Mouse (Mus musculus): ENCODE measurements around the gene Cmya5. TPM values are rescaled to one million over a fixed set of nuclear protein-coding genes. Genes with fewer than 3 reads are reported as not detected.

Gene Cmya5
- polyA plus RNA-seq, 1 experiment from 2014 or later: 0.56 TPM

DNA sequence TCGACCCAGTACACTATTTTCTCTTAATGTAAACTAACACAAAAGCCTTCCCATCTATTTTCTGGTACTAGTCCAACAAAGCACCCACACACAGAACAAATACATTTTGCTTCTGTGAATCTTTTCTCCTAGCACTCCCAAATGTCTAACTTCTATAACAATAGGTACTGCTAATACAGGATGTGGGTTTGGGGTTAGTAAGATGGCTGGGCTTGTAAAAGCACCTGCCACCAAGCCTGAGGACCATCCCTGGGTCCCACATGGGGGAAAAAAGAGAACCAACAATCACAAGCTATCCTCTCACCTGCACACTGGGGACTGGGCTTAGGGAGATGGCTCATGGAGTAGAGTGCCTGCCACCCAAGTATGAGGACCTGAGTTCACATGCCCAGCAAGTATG, 8.8 kb upstream of the Cmya5 start:
- no peak overlapping the region for H3K4me2 ChIP-seq
- no peak overlapping the region for H3K4me3 ChIP-seq
- WGBS: 85% methylated on average over 1 of the region's 1 CpGs
- H3K36me3 ChIP-seq: peaks cover 13% of the 10 kb centered on the region
- H3K9me3 ChIP-seq: no peaks in the 10 kb centered on the region
- H3K9ac ChIP-seq: no peak overlapping the region
- ATAC-seq (ENCODE audit: insufficient number of reproducible peaks, low FRiP score, low TSS enrichment, low read depth): no peak
- H3K4me1 ChIP-seq: no peaks in the 10 kb centered on the region
- H3K27ac ChIP-seq: no peak overlapping the region
- no peaks in the 10 kb centered on the region for H3K27me3 ChIP-seq

DNA sequence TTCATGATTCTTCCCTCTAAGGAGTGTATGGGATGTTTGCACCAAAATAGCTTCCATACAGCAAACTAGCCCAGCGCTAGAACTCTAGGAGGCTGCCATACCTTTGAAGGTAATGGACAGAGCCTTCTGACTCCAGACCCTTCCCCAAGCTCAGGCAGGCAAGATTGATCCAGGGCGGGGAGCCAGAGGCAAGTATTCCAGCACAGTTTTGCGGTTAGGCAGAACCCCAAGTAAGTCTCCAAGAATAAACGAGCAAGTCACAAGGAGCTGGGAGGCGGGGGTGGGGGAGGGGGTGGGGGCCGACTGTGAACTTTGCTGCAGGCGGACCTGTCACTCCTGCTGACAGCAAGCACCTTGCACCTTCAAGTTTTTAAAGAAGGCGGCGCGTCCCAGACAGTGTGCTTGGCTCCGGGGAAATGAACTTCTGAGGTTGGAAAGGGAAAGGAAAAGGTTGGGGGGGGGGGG, 673 bp downstream of the Cmya5 start:
- peaks cover 13% of the 10 kb centered on the region for H3K4me1 ChIP-seq
- peak overlapping the region; percentile 55 for H3K4me3 ChIP-seq
- WGBS: 16% methylated on average over 11 of the region's 11 CpGs
- no peaks in the 10 kb centered on the region for H3K27me3 ChIP-seq
- H3K9me3 ChIP-seq: no peaks in the 10 kb centered on the region
- H3K9ac ChIP-seq: peak overlapping the region; percentile 35; the same call in 1 of the 2 replicates
- peak overlapping the region; percentile 91 for H3K4me2 ChIP-seq
- H3K36me3 ChIP-seq: peaks cover 4% of the 10 kb centered on the region; the same call in 1 of the 2 replicates
- H3K27ac ChIP-seq: peak overlapping the region; percentile 87
- peak; percentile 20; the same call in 1 of the 2 replicates for ATAC-seq (ENCODE audit: insufficient number of reproducible peaks, low FRiP score, low TSS enrichment, low read depth)

DNA sequence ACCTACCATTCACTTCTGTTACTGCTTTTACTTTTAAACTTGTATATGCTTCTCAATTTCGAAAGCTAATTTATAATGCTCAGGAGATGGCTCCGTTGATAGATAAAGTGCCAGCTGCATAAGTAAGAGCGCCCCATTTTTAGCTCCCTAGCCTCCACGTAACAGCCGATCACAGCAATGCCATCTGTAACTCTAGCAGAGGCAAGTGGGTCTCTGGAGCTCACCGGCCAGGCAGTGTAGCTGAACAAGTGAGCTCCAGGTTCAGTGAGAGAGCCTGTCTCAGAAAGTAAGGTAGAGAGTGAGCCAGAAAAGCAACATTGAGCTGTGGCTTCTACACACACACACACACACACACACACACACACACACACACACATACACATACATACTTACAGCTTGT, 3.3 kb downstream of the Cmya5 start:
- Histone ChIP-seq H3K9me3 (no peaks in the 10 kb centered on the region), H3K4me3 (no peak overlapping the region), H3K4me2 (no peak overlapping the region), H3K36me3 (0 out of 2 replicates have a peak, but pooled peaks cover 3% of the 10 kb centered on the region), H3K27me3 (no peaks in the 10 kb centered on the region), H3K9ac (no peak overlapping the region), H3K27ac (no peak overlapping the region), H3K4me1 (peaks cover 17% of the 10 kb centered on the region)
- ATAC-seq (ENCODE audit: insufficient number of reproducible peaks, low FRiP score, low TSS enrichment, low read depth): no peak
- WGBS: 90% methylated on average over 6 of the region's 6 CpGs

GRCm38 (mm10) chr13:93138059-93138458, 6.5 kb downstream of the Cmya5 start:
- Histone ChIP-seq H3K4me3 (no peak overlapping the region), H3K27me3 (no peaks in the 10 kb centered on the region), H3K36me3 (no peaks in the 10 kb centered on the region), H3K27ac (no peak overlapping the region), H3K9me3 (no peaks in the 10 kb centered on the region), H3K4me1 (peaks cover 4% of the 10 kb centered on the region; the same call in 1 of the 2 replicates), H3K4me2 (no peak overlapping the region), H3K9ac (no peak overlapping the region)
- ATAC-seq (ENCODE audit: insufficient number of reproducible peaks, low FRiP score, low TSS enrichment, low read depth): no peak
- WGBS: 33% methylated on average over 1 of the region's 1 CpGs

DNA sequence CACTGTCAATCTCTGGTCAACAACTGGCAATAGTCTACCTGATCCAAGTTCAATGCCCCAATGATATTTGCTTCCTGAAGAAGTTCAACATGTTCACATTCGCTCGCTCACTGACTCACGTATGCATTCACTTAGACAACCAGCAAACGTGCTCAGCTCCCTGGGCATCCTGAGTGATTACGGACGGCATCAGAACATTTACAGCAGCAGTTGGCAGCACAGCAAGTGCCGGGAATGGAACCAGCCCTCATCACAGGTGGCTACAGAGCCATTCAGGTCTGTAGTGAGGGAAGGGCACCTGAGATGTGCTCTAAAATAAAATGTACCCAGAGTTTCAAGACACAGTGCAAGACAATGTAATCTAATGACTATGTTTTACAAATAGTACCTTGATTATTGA, 7.4 kb downstream of the Cmya5 start:
- H3K27me3 ChIP-seq: no peaks in the 10 kb centered on the region
- WGBS: 78% methylated on average over 7 of the region's 7 CpGs
- no peak overlapping the region for H3K4me2 ChIP-seq
- no peaks in the 10 kb centered on the region for H3K9me3 ChIP-seq
- H3K9ac ChIP-seq: no peak overlapping the region
- H3K4me1 ChIP-seq: peaks cover 4% of the 10 kb centered on the region; the same call in 1 of the 2 replicates
- no peak for ATAC-seq (ENCODE audit: insufficient number of reproducible peaks, low FRiP score, low TSS enrichment, low read depth)
- no peaks in the 10 kb centered on the region for H3K36me3 ChIP-seq
- no peak overlapping the region for H3K27ac ChIP-seq
- H3K4me3 ChIP-seq: no peak overlapping the region

- Histone ChIP-seq H3K4me3 (no peak overlapping the region), H3K27me3 (no peaks in the 10 kb centered on the region), H3K4me1 (peaks cover 4% of the 10 kb centered on the region; the same call in 1 of the 2 replicates), H3K27ac (no peak overlapping the region), H3K9ac (no peak overlapping the region), H3K4me2 (no peak overlapping the region), H3K36me3 (no peaks in the 10 kb centered on the region), H3K9me3 (no peaks in the 10 kb centered on the region)
- WGBS: 97% methylated on average over 1 of the region's 1 CpGs
- no peak for ATAC-seq (ENCODE audit: insufficient number of reproducible peaks, low FRiP score, low TSS enrichment, low read depth)
Observed at GRCm38 (mm10) chr13:93136251-93136650, 8.3 kb downstream of the Cmya5 start.

DNA sequence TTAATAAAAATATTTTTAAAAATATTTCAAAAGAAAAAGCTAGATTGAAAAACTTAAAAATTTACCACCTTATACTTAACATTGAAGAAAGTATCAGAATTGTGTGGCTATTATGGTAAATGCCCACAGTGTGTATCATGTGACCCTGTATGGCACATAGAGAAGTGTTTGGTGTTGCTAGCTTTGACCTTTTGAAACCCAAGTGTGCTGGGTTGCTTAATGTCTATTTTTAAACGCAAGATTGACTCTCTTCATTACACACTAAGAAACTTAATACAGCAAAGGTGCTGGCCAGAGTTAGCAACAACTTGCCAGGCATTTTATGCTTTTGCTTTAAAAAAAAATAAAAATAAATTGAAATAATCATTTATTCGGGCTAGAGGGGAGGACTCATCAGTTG, 9.0 kb downstream of the Cmya5 start:
- H3K9me3 ChIP-seq: no peaks in the 10 kb centered on the region

GRCm38 (mm10) chr13:93130674-93131073, 13.8 kb downstream of the Cmya5 start:
- no peaks in the 10 kb centered on the region for H3K36me3 ChIP-seq
- H3K4me3 ChIP-seq: no peak overlapping the region
- H3K4me1 ChIP-seq: no peaks in the 10 kb centered on the region
- no peak overlapping the region for H3K9ac ChIP-seq
- no peak overlapping the region for H3K27ac ChIP-seq
- H3K27me3 ChIP-seq: no peaks in the 10 kb centered on the region
- H3K4me2 ChIP-seq: no peak overlapping the region
- no peak for ATAC-seq (ENCODE audit: insufficient number of reproducible peaks, low FRiP score, low TSS enrichment, low read depth)
- no peaks in the 10 kb centered on the region for H3K9me3 ChIP-seq
- WGBS: 80% methylated on average over 3 of the region's 3 CpGs

More for the DNA sequence above, 9.0 kb downstream of the Cmya5 start:
- peaks cover 4% of the 10 kb centered on the region; the same call in 1 of the 2 replicates for H3K4me1 ChIP-seq
- no peak overlapping the region for H3K27ac ChIP-seq
- H3K36me3 ChIP-seq: no peaks in the 10 kb centered on the region
- no peak overlapping the region for H3K4me2 ChIP-seq
- no peaks in the 10 kb centered on the region for H3K27me3 ChIP-seq
- H3K4me3 ChIP-seq: no peak overlapping the region
- H3K9ac ChIP-seq: no peak overlapping the region
- no peak for ATAC-seq (ENCODE audit: insufficient number of reproducible peaks, low FRiP score, low TSS enrichment, low read depth)
- 74% methylated on average over 2 of the region's 2 CpGs for WGBS

DNA sequence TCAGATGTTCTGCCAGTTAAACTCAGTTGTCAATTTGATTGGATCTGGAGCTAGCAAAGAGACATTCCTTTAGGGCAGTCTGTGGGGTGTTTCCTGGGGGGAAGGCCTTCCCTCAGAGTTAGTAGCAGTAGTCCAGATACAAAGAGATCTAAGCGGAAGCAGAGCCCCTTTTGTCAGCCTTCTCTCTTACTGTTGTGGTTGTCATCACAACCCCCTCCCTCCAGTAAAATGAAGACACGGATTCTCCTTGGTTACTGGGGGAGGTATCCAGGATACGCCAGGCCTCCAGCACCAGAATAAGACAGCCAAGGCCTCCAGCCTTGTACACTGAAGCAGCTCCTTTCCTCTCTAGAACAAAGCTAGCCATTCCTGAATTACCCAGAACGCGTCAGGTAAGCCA, 15.6 kb downstream of the Cmya5 start:
- Histone ChIP-seq H3K4me1 (no peaks in the 10 kb centered on the region), H3K4me2 (no peak overlapping the region), H3K9ac (no peak overlapping the region), H3K9me3 (no peaks in the 10 kb centered on the region), H3K27ac (no peak overlapping the region), H3K36me3 (no peaks in the 10 kb centered on the region), H3K4me3 (no peak overlapping the region), H3K27me3 (no peaks in the 10 kb centered on the region)
- no peak for ATAC-seq (ENCODE audit: insufficient number of reproducible peaks, low FRiP score, low TSS enrichment, low read depth)
- 83% methylated on average over 5 of the region's 5 CpGs for WGBS

DNA sequence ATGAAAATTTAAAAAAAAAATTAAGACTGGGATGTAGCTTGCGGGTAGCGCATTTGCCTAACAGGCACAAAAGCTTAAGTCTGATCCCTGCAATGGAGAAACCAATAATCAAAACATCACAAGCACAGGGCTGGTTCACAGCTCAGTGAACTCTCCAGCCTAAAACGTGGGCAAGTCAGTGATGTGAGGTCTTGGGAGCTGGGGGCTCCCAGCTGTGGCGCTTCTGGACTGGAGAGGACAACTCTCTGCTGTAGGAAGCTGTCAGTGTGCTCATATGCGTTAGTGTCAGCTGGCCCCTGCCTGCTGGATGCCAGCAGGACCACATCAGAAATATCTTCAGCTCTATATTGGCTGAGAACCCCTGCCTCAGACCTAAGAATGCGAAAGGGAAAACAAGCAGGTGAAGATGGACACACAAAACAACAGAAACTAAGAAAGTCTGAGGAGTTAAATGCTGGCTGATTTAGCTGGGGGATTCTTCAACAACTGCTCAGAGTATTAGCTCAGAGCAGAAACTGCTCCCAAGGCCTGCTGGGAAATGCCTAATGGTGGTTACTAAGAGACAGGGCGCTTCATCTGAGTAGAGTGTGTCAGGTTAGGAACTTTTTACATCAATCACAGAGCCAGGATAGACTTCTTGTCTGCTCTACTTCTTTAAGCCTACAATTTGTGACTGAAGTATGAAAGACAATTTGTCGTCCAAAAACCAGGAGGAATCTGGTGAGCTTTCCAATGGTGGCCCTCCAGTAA, 16.2 kb downstream of the Cmya5 start:
- no peak overlapping the region for H3K27ac ChIP-seq
- no peak for ATAC-seq (ENCODE audit: insufficient number of reproducible peaks, low FRiP score, low TSS enrichment, low read depth)
- no peak overlapping the region for H3K9ac ChIP-seq
- H3K27me3 ChIP-seq: no peaks in the 10 kb centered on the region
- no peaks in the 10 kb centered on the region for H3K36me3 ChIP-seq
- no peaks in the 10 kb centered on the region for H3K9me3 ChIP-seq
- 74% methylated on average over 8 of the region's 8 CpGs for WGBS
- no peaks in the 10 kb centered on the region for H3K4me1 ChIP-seq
- no peak overlapping the region for H3K4me3 ChIP-seq
- no peak overlapping the region for H3K4me2 ChIP-seq

DNA sequence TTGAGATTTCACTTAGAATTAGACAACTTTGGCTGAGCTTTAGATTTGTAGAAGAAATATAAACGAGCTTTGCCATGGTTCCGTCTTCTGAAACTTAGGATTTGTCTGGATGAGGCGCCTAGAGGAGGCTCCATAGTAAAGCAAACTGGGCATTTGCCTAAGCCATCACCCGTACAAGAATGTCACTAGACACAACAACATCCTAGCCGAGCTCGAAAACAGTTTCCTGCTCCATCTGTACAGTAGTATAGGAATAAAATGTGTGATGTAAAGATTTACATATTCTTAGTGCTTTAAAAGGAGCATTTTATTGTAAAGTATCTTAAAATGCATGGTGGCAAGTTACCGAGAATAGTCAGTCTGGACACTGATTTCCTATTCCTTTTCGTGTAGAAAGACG, 22.2 kb downstream of the Cmya5 start:
- WGBS: 91% methylated on average over 9 of the region's 9 CpGs
- no peaks in the 10 kb centered on the region for H3K9me3 ChIP-seq

DNA sequence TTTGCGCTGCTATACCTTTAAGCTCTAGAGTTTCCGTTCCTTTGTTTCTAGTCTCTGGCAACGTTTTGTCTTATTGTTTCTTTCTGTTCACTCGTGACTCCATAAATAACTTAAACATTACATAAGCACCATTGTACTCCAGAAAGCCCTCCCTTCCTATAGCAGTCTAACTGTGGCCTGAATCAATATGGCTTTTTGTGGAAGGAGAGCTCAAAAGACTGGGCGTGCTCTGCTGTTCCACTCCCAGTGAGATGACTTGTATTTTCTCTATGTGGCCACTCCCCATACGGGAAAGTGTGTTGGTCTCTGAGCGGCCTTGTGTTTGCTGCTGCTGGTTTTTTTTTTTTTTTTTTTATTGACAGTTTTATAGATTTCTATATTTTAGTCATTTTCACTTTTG, 27.3 kb downstream of the Cmya5 start:
- ATAC-seq (ENCODE audit: insufficient number of reproducible peaks, low FRiP score, low TSS enrichment, low read depth): no peak
- 66% methylated on average over 7 of the region's 7 CpGs for WGBS
- H3K27ac ChIP-seq: no peak overlapping the region

More for the DNA sequence above, 22.2 kb downstream of the Cmya5 start:
- H3K9ac ChIP-seq: no peak overlapping the region
- no peak for ATAC-seq (ENCODE audit: insufficient number of reproducible peaks, low FRiP score, low TSS enrichment, low read depth)
- H3K4me1 ChIP-seq: no peaks in the 10 kb centered on the region
- no peak overlapping the region for H3K4me2 ChIP-seq
- H3K27me3 ChIP-seq: no peaks in the 10 kb centered on the region
- no peaks in the 10 kb centered on the region for H3K36me3 ChIP-seq
- no peak overlapping the region for H3K4me3 ChIP-seq
- H3K27ac ChIP-seq: no peak overlapping the region

More for the DNA sequence above, 27.3 kb downstream of the Cmya5 start:
- H3K4me1 ChIP-seq: no peaks in the 10 kb centered on the region
- H3K9ac ChIP-seq: no peak overlapping the region
- H3K4me2 ChIP-seq: no peak overlapping the region
- H3K4me3 ChIP-seq: no peak overlapping the region
- no peaks in the 10 kb centered on the region for H3K27me3 ChIP-seq
- H3K9me3 ChIP-seq: no peaks in the 10 kb centered on the region
- no peaks in the 10 kb centered on the region for H3K36me3 ChIP-seq

Data from limb, embryonic 15.5 days (tissue).